Mouse (Mus musculus) liver, embryonic 13.5 days (tissue): ENCODE measurements around the gene Ttc5. TPM values are rescaled to one million over a fixed set of nuclear protein-coding genes. Genes with fewer than 3 reads are reported as not detected.
"Not testable (repeated sequence)": the region's sequence is repeated elsewhere in the genome, so short reads cannot be mapped to it uniquely, and the experiment has no call there.

Experiments
- ATAC-seq: fragments of 200-750 bp; cut with Nextera tagmentation; 2 replicates; pipeline ENCODE4 v1.8.0; 2017; ENCODE audit warnings: low read depth, mild to moderate bottlenecking, moderate number of reproducible peaks, moderate library complexity
- DNase-seq: peaks from one replicate; pipeline ENCODE4 v3.0.0; 2022
- H3K27ac ChIP-seq: fragments of 300-500 bp; sonication (generic); 2 replicates; pipeline ENCODE4 v1.5.1; 2015; ENCODE audit warnings: moderate library complexity, mild to moderate bottlenecking, inconsistent platforms
- H3K27me3 ChIP-seq: fragments of 300-500 bp; sonication (generic); 2 replicates; pipeline ENCODE4 v1.6.1; 2015; ENCODE audit warnings: mild to moderate bottlenecking, inconsistent platforms
- H3K36me3 ChIP-seq: fragments of 300-500 bp; sonication (generic); 2 replicates; pipeline ENCODE4 v1.6.1; 2015; ENCODE audit warnings: mild to moderate bottlenecking, inconsistent platforms
- H3K4me1 ChIP-seq: fragments of 300-500 bp; sonication (generic); replicated peaks from 2 replicates; pipeline ENCODE4 v1.6.1; 2015; ENCODE audit warnings: inconsistent platforms
- H3K4me2 ChIP-seq: fragments of 300-500 bp; sonication (generic); 2 replicates; pipeline ENCODE4 v1.6.1; 2015; ENCODE audit warnings: inconsistent platforms, mild to moderate bottlenecking, moderate library complexity
- H3K4me3 ChIP-seq: fragments of 300-500 bp; sonication (generic); replicated peaks from 2 replicates; pipeline ENCODE4 v1.5.1; 2015; ENCODE audit warnings: mild to moderate bottlenecking, inconsistent platforms
- H3K9ac ChIP-seq: fragments of 300-500 bp; sonication (generic); 2 replicates; pipeline ENCODE4 v1.6.1; 2015; ENCODE audit warnings: mild to moderate bottlenecking, inconsistent platforms
- H3K9me3 ChIP-seq: fragments of 300-500 bp; sonication (generic); replicated peaks from 2 replicates; pipeline ENCODE4 v1.6.1; 2016; ENCODE audit warnings: inconsistent platforms
- WGBS: fragments of 180-500 bp; shearing (Covaris S2); methylation state at CpG from one replicate; pipeline ENCODE4 v1.1.7; 2015; ENCODE audit not compliant: insufficient replicate concordance; 5-methylcytosine and 5-hydroxymethylcytosine counted together
- polyA plus RNA-seq: library from polyadenylated mRNA; unstranded; fragments of >200 nt; fragmentation: Nextera tagmentation; extraction: Ambion mirVana; gene quantifications from 2 replicates; pipeline ENCODE4 v1.2.1, GENCODE M21; 2015

Ttc5 gene
- polyA plus RNA-seq = 21.5 and 22.3 TPM in 2 replicates

- peak; percentile 80 for DNase-seq
- peak within 1 kb of the TSS; percentile 29; the same call in 1 of the 2 replicates for H3K27ac ChIP-seq
- H3K9ac ChIP-seq = peak within 1 kb of the TSS; percentile 77
- under 1% methylated on average over 21 of the region's 21 CpGs for WGBS
- peak within 1 kb of the TSS; percentile 70 for H3K4me2 ChIP-seq
- no peaks in the 10 kb centered on the region for H3K9me3 ChIP-seq
- peak within 1 kb of the TSS; percentile 83 for H3K4me3 ChIP-seq
- peaks cover 13% of the 10 kb centered on the region for H3K4me1 ChIP-seq
- peak; percentile 97 for ATAC-seq
- no peaks in the 10 kb centered on the region for H3K27me3 ChIP-seq
- H3K36me3 ChIP-seq = peaks cover 10% of the 10 kb centered on the region
Observed at GRCm38 (mm10) chr14:50785251-50785637, at the start of gene Ttc5. Gene Ttc5, minus strand, starts transcription at chr14:50785519.

DNA sequence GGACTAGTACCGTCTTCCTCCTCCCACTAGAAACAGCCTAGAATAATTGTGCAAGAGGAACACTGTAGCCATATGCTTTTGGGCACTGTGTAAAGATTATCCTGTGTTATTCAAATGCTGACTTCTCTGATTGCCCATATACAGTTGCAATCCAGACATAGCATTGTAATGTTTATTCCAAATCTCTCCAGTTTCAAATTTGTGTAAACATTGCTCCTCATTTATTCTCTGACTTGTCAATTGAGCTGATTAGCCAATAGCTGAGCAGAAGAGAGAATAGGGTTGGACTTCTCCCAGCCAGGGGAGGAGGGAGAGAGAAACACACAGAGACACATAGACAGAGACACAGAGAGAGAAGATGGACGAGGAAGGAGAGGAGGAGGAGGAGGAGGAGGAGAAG is 49.1 kb upstream of the Ttc5 start:
- Histone ChIP-seq H3K9me3 (no peaks in the 10 kb centered on the region), H3K27me3 (no peaks in the 10 kb centered on the region), H3K27ac (no peak overlapping the region), H3K4me1 (no peaks in the 10 kb centered on the region), H3K9ac (no peak overlapping the region), H3K36me3 (no peaks in the 10 kb centered on the region), H3K4me3 (no peak overlapping the region), H3K4me2 (no peak overlapping the region)
- ATAC-seq (no peak), DNase-seq (no peak)
- 39% methylated on average over 2 of the region's 2 CpGs for WGBS

- Histone ChIP-seq H3K4me2 (no peak overlapping the region), H3K36me3 (no peaks in the 10 kb centered on the region), H3K9me3 (no peaks in the 10 kb centered on the region), H3K4me3 (no peak overlapping the region), H3K9ac (no peak overlapping the region), H3K4me1 (no peaks in the 10 kb centered on the region), H3K27me3 (no peaks in the 10 kb centered on the region), H3K27ac (no peak overlapping the region)
- ATAC-seq (peak; percentile 57), DNase-seq (no peak)
- 42% methylated on average over 10 of the region's 10 CpGs for WGBS
Observed at GRCm38 (mm10) chr14:50833964-50834363, 48.6 kb upstream of the Ttc5 start.

GRCm38 (mm10) chr14:50829878-50830277 is 44.6 kb upstream of the Ttc5 start:
- Histone ChIP-seq H3K4me3 (no peak overlapping the region), H3K9ac (no peak overlapping the region), H3K9me3 (no peaks in the 10 kb centered on the region), H3K36me3 (no peaks in the 10 kb centered on the region), H3K27me3 (no peaks in the 10 kb centered on the region), H3K4me1 (no peaks in the 10 kb centered on the region), H3K4me2 (no peak overlapping the region), H3K27ac (no peak overlapping the region)
- 51% methylated on average over 3 of the region's 3 CpGs for WGBS
- ATAC-seq (no peak), DNase-seq (no peak)

- no peaks in the 10 kb centered on the region for H3K27me3 ChIP-seq
- WGBS = 78% methylated on average over 4 of the region's 4 CpGs
- H3K9ac ChIP-seq = no peak overlapping the region
- no peak overlapping the region for H3K4me3 ChIP-seq
- no peak for DNase-seq
- H3K9me3 ChIP-seq = no peaks in the 10 kb centered on the region
- H3K27ac ChIP-seq = no peak overlapping the region
- no peak for ATAC-seq
- no peak overlapping the region for H3K4me2 ChIP-seq
- H3K4me1 ChIP-seq = no peaks in the 10 kb centered on the region
- H3K36me3 ChIP-seq = peaks cover 18% of the 10 kb centered on the region
Observed at GRCm38 (mm10) chr14:50826579-50826978, 41.3 kb upstream of the Ttc5 start.

- 50% methylated on average over 9 of the region's 9 CpGs for WGBS
- H3K4me2 ChIP-seq = no peak overlapping the region
Observed at GRCm38 (mm10) chr14:50824219-50824618, 38.9 kb upstream of the Ttc5 start.

GRCm38 (mm10) chr14:50823240-50823639 is 37.9 kb upstream of the Ttc5 start:
- Histone ChIP-seq H3K27ac (no peak overlapping the region), H3K4me2 (no peak overlapping the region), H3K4me3 (no peak overlapping the region), H3K9ac (no peak overlapping the region), H3K27me3 (no peaks in the 10 kb centered on the region), H3K36me3 (peaks cover 50% of the 10 kb centered on the region), H3K4me1 (no peaks in the 10 kb centered on the region), H3K9me3 (no peaks in the 10 kb centered on the region)
- WGBS = 68% methylated on average over 2 of the region's 2 CpGs
- DNase-seq (no peak), ATAC-seq (no peak)

More at GRCm38 (mm10) chr14:50824219-50824618, 38.9 kb upstream of the Ttc5 start:
- no peaks in the 10 kb centered on the region for H3K27me3 ChIP-seq
- ATAC-seq = no peak
- peaks cover 41% of the 10 kb centered on the region for H3K36me3 ChIP-seq
- no peak overlapping the region for H3K9ac ChIP-seq
- H3K4me3 ChIP-seq = no peak overlapping the region
- no peak overlapping the region for H3K27ac ChIP-seq
- H3K9me3 ChIP-seq = no peaks in the 10 kb centered on the region
- H3K4me1 ChIP-seq = no peaks in the 10 kb centered on the region
- DNase-seq = no peak

GRCm38 (mm10) chr14:50813060-50813459 is 27.7 kb upstream of the Ttc5 start:
- H3K36me3 ChIP-seq = peaks cover 72% of the 10 kb centered on the region
- no peak overlapping the region for H3K27ac ChIP-seq
- no peak overlapping the region for H3K4me3 ChIP-seq
- 89% methylated on average over 2 of the region's 2 CpGs for WGBS
- H3K4me1 ChIP-seq = peaks cover 4% of the 10 kb centered on the region
- ATAC-seq = no peak
- H3K9me3 ChIP-seq = no peaks in the 10 kb centered on the region
- DNase-seq = no peak
- H3K27me3 ChIP-seq = no peaks in the 10 kb centered on the region
- H3K4me2 ChIP-seq = no peak overlapping the region
- H3K9ac ChIP-seq = no peak overlapping the region

- WGBS = under 1% methylated on average over 42 of the region's 42 CpGs
- peak; percentile 99 for ATAC-seq
Observed at GRCm38 (mm10) chr14:50807487-50808072, 22.3 kb upstream of the Ttc5 start, which contains the start of the genes Ccnb1ip1 and Parp2. Gene Ccnb1ip1, minus strand, starts transcription at chr14:50807732. Gene Parp2, plus strand, starts transcription at chr14:50807841.

GRCm38 (mm10) chr14:50806469-50806868 is 21.1 kb upstream of the Ttc5 start:
- Histone ChIP-seq H3K27ac (peak overlapping the region; percentile 89), H3K4me1 (peaks cover 29% of the 10 kb centered on the region), H3K9ac (peak overlapping the region; percentile 73), H3K4me2 (peak overlapping the region; percentile 71), H3K4me3 (peak overlapping the region; percentile 58; the same call in 1 of the 2 replicates), H3K36me3 (peaks cover 15% of the 10 kb centered on the region)
- ATAC-seq, DNase-seq, H3K27me3 ChIP-seq, H3K9me3 ChIP-seq: not testable (repeated sequence)
- 71% methylated on average over 5 of the region's 5 CpGs for WGBS

More at GRCm38 (mm10) chr14:50807487-50808072, 22.3 kb upstream of the Ttc5 start, which contains the start of the genes Ccnb1ip1 and Parp2:
- Histone ChIP-seq H3K9me3 (no peaks in the 10 kb centered on the region), H3K4me1 (peaks cover 25% of the 10 kb centered on the region), H3K9ac (peak within 1 kb of the TSS; percentile 73), H3K27ac (peak within 1 kb of the TSS; percentile 89), H3K4me3 (peak within 1 kb of the TSS; percentile 58), H3K4me2 (peak within 1 kb of the TSS; percentile 71), H3K27me3 (no peaks in the 10 kb centered on the region), H3K36me3 (peaks cover 25% of the 10 kb centered on the region)
- peak; percentile 83 for DNase-seq

- no peaks in the 10 kb centered on the region for H3K27me3 ChIP-seq
- no peak overlapping the region for H3K27ac ChIP-seq
- H3K4me1 ChIP-seq = peaks cover 29% of the 10 kb centered on the region
- no peaks in the 10 kb centered on the region for H3K9me3 ChIP-seq
- WGBS = 60% methylated on average over 13 of the region's 13 CpGs
- DNase-seq = no peak
- no peak overlapping the region for H3K9ac ChIP-seq
- ATAC-seq = no peak
- H3K4me2 ChIP-seq = no peak overlapping the region
- H3K36me3 ChIP-seq = no peaks in the 10 kb centered on the region
- H3K4me3 ChIP-seq = no peak overlapping the region
Observed at GRCm38 (mm10) chr14:50804683-50805082, 19.4 kb upstream of the Ttc5 start.
